8 mouse cellular contexts compared by ENCODE assay signal in the genomic region with DNA sequence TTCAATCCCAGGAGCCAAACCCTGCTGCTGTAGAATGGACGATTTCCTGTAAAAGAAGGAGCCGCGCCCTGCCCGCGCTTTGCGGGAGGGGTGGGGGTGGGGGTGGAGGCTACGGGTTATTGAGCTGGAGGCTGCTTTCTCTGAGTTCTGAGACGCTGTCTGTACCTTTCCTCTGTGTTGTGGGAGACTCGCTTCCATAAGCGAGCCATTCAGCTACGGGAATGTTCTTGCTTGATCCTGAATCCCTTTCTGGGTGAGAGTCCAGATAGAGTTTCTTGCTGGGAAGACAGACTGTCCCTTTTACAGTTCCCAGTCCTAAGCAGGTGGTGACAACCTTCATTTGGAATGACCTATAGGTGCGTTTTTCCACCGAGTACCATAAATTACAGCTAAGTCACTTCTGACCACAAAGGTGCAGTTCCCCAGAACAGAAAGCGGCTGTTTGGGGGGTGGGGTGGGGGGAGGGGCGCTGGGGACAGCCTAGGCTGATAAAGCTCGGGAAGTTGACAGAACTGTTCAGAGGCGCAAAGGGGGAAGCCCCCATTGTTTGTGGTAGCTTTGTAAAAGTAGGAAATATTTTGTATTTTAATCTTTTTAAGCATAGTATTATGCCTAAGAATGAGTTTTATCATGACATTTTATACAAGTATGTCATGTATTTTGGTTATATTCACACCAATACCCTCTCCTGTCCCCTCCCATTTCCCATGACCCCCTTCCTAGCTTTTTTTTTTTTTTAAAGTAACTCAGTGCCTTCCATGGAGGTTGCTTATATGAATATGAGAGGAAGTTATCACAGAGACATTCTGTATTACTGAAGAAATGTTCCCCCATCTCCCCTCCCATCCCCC. TPM values are rescaled to one million over a fixed set of nuclear protein-coding genes. Genes with fewer than 3 reads are reported as not detected.
DNase-seq lines count a peak whose midpoint lies in the region; ATAC-seq and TF ChIP-seq lines count a peak whose summit lies in the region.

No protein-coding gene starts in this region.

- peak overlapping the region; percentile 23 for H3K4me3 ChIP-seq in liver, adult 2 months (ENCODE audit: insufficient read depth, low read depth, low read length)
- H3K4me3 ChIP-seq in neural tube, embryonic 11.5 days (ENCODE audit: low read depth, low read length), result peak overlapping the region; percentile 26

- no peak for TF ChIP-seq CTCF in liver, adult 2 months (IDR thresholded peaks at IDR 0.05; ENCODE audit: low read depth, low read length)

- H3K4me1 ChIP-seq in liver, adult 2 months (ENCODE audit: control insufficient read depth, insufficient read depth, low read length), result peaks cover 3% of the 10 kb centered on the region; the same call in 1 of the 2 replicates
- H3K4me1 ChIP-seq in neural tube, embryonic 11.5 days (ENCODE audit: control insufficient read depth, insufficient read depth, low read length), result peaks cover 15% of the 10 kb centered on the region

- ATAC-seq in neural tube, embryonic 11.5 days (ENCODE audit: insufficient read depth, low FRiP score, low TSS enrichment), result 0 out of 2 replicates have a peak, but pooled peaks have one; percentile 21

- H3K79me2 ChIP-seq in liver, adult 2 months (ENCODE audit: control insufficient read depth, insufficient read depth, low read length), result no peaks in the 10 kb centered on the region

- intact Hi-C loops in gastrocnemius, postnatal 14 days (cut with DNase I; ENCODE audit: low total_unique reads), result no loop called here

- no peaks in the 10 kb centered on the region for H3K9me3 ChIP-seq in neural tube, embryonic 11.5 days (ENCODE audit: control insufficient read depth, low read length)

- peak overlapping the region; percentile 48; the same call in 1 of the 2 replicates for H3K27ac ChIP-seq in liver, adult 2 months (replicated peaks; ENCODE audit: insufficient read depth, low read depth, low read length)
- H3K27ac ChIP-seq in neural tube, embryonic 11.5 days (ENCODE audit: low read depth, low read length), result peak overlapping the region; percentile 20; the same call in 1 of the 2 replicates

- H3K4me2 ChIP-seq in neural tube, embryonic 11.5 days (ENCODE audit: low read depth), result peak overlapping the region; percentile 52

- peak; percentile 41 for DNase-seq in gastrocnemius, postnatal 25 days
- no peak for DNase-seq in gastrocnemius, postnatal 14 days
- DNase-seq in embryo, embryonic 10 days (ENCODE audit: low spot score), result peak; percentile 31
- DNase-seq in heart, postnatal 4 days, result peak; percentile 56
- DNase-seq in liver, adult 2 months (ENCODE audit: extremely low read depth, low read depth, low spot score), result no peak
- DNase-seq in neural tube, embryonic 11.5 days (ENCODE audit: low spot score), result peak; percentile 60
- DNase-seq in adrenal gland, postnatal 25 days, result no peak
- DNase-seq in frontal cortex, postnatal 14 days (ENCODE audit: low spot score in 2 of 2), result no peak

- no peaks in the 10 kb centered on the region for H3K27me3 ChIP-seq in liver, adult 2 months (ENCODE audit: control insufficient read depth, insufficient read depth, low read length)
- H3K27me3 ChIP-seq in neural tube, embryonic 11.5 days (ENCODE audit: control insufficient read depth, insufficient read depth, low read length), result no peaks in the 10 kb centered on the region

- peak overlapping the region; percentile 53; the same call in 1 of the 2 replicates for H3K9ac ChIP-seq in liver, adult 2 months (ENCODE audit: low read depth, low read length)
- H3K9ac ChIP-seq in neural tube, embryonic 11.5 days (ENCODE audit: low read length), result peak overlapping the region; percentile 50

- H3K36me3 ChIP-seq in liver, adult 2 months (ENCODE audit: control insufficient read depth, insufficient read depth, low read length), result no peaks in the 10 kb centered on the region
- H3K36me3 ChIP-seq in neural tube, embryonic 11.5 days (ENCODE audit: control insufficient read depth, insufficient read depth, low read length), result no peaks in the 10 kb centered on the region

- 3% methylated on average over 17 of the region's 17 CpGs for WGBS in liver, adult 2 months
- WGBS in neural tube, embryonic 11.5 days, result 1% methylated on average over 17 of the region's 17 CpGs

- TF ChIP-seq POLR2A in liver, adult 2 months (IDR thresholded peaks at IDR 0.05; ENCODE audit: extremely low read depth, insufficient read depth, low read length), result no peak

RNA-seq across cellular contexts. Expression of a gene that starts 57.9 kb away (rescaled TPM):
- 1 to 10 TPM; 7.0 to 7.2 TPM for total RNA-seq in gastrocnemius, postnatal 25 days (2021)
- 10 to 100 TPM in 1 of 2 experiments, 1 to 10 TPM in 1; 7.7 to 10.1 TPM for total RNA-seq in gastrocnemius, postnatal 14 days (2021)
- total RNA-seq in heart, postnatal 4 days (2021), result 10 to 100 TPM; 18.8 to 19.3 TPM
- 4.2 and 5.6 TPM in 2 replicates for total RNA-seq in liver, adult 2 months (2014; rRNA removed)
- 2.4 and 2.9 TPM in 2 replicates for polyA plus RNA-seq in liver, adult 2 months (2012; rRNA removed)
- 3.5 and 3.6 TPM in 2 replicates for polyA plus RNA-seq in neural tube, embryonic 11.5 days (2014; fragmentation: Nextera tagmentation; extraction: Ambion mirVana)
- 27.3 and 32.8 TPM in 2 replicates for total RNA-seq in adrenal gland, postnatal 25 days (2021)

Comparison
In these comparisons a context has a peak if more than half of its experiments do, and no peak if none do; other contexts are left out.
1. DNase-seq: peak in gastrocnemius, postnatal 25 days (single experiment), embryo, embryonic 10 days (single experiment), heart, postnatal 4 days (single experiment) and neural tube, embryonic 11.5 days (single experiment); none in gastrocnemius, postnatal 14 days (single experiment), liver, adult 2 months (single experiment), adrenal gland, postnatal 25 days (single experiment) and frontal cortex, postnatal 14 days (0 of 2).